ENCODE assay signal across 14 mouse cellular contexts in genomic region chr12:82970521-82971105, GRCm38 (mm10).
A peak's percentile ranks its signal among the peaks of the same experiment; 100 is the strongest.
DNase-seq lines count a peak whose midpoint lies in the region; ATAC-seq and TF ChIP-seq lines count a peak whose summit lies in the region.
"Had no signal": no experiment of that assay in that cellular context is flagged by ENCODE, and none has a peak within 500 bp of the region (broad histone marks: within the 10 kb centered on the region; RNA-seq: fewer than 3 reads in every experiment).

No protein-coding gene starts in this region.

- ATAC-seq in forebrain, embryonic 15.5 days (replicated peaks) = peak; percentile 58; the same call in 1 of the 2 replicates
- no peak for ATAC-seq in Patski
- ATAC-seq in forebrain, postnatal 0 days = 0 out of 2 replicates have a peak, but pooled peaks have one; percentile 27
- ATAC-seq in CD4-positive, CD25-positive, alpha-beta regulatory T cell, adult 4 months = no peak
- ATAC-seq in neural tube, embryonic 15.5 days (ENCODE audit: low FRiP score) = no peak

- H3K4me1 ChIP-seq in forebrain, embryonic 15.5 days = 0 out of 2 replicates have a peak, but pooled peaks cover 2% of the 10 kb centered on the region
- 0 out of 2 replicates have a peak, but pooled peaks cover 3% of the 10 kb centered on the region for H3K4me1 ChIP-seq in forebrain, embryonic 10.5 days
- H3K4me1 ChIP-seq in forebrain, postnatal 0 days (ENCODE audit: insufficient read depth) = no peaks in the 10 kb centered on the region
- H3K4me1 ChIP-seq in neural tube, embryonic 15.5 days = no peaks in the 10 kb centered on the region
- H3K4me1 ChIP-seq: megakaryocyte, embryonic 14.5 days had no signal

- no peak overlapping the region for H3K4me3 ChIP-seq in forebrain, embryonic 15.5 days
- H3K4me3 ChIP-seq in forebrain, embryonic 10.5 days = no peak overlapping the region
- no peak overlapping the region for H3K4me3 ChIP-seq in forebrain, postnatal 0 days (ENCODE audit: low read depth, low read length)
- H3K4me3 ChIP-seq in neural tube, embryonic 15.5 days (replicated peaks) = no peak overlapping the region
- H3K4me3 ChIP-seq: limb, embryonic 13.5 days; megakaryocyte, embryonic 14.5 days; myocyte had no signal

- no peak overlapping the region for H3K4me2 ChIP-seq in forebrain, embryonic 15.5 days (replicated peaks)
- H3K4me2 ChIP-seq in forebrain, postnatal 0 days (ENCODE audit: low read depth) = no peak overlapping the region
- H3K4me2 ChIP-seq in neural tube, embryonic 15.5 days = no peak overlapping the region
- H3K4me2 ChIP-seq: limb, embryonic 13.5 days; lung, embryonic 14.5 days had no signal

- TF ChIP-seq CTCF in Patski (IDR thresholded peaks at IDR 0.05) = no peak
- TF ChIP-seq CTCF in forebrain, postnatal 0 days (IDR thresholded peaks at IDR 0.05; ENCODE audit: low read depth) = no peak

- H3K36me3 ChIP-seq in forebrain, embryonic 15.5 days = no peaks in the 10 kb centered on the region
- no peaks in the 10 kb centered on the region for H3K36me3 ChIP-seq in forebrain, embryonic 10.5 days (replicated peaks)
- H3K36me3 ChIP-seq in forebrain, postnatal 0 days (ENCODE audit: insufficient read depth) = no peaks in the 10 kb centered on the region
- no peaks in the 10 kb centered on the region for H3K36me3 ChIP-seq in neural tube, embryonic 15.5 days
- H3K36me3 ChIP-seq: limb, embryonic 13.5 days had no signal

- WGBS in forebrain, embryonic 15.5 days = 32% methylated on average over 4 of the region's 4 CpGs
- 69% methylated on average over 4 of the region's 4 CpGs for WGBS in forebrain, embryonic 10.5 days
- WGBS in forebrain, postnatal 0 days = 33% methylated on average over 4 of the region's 4 CpGs
- WGBS in neural tube, embryonic 15.5 days = 49% methylated on average over 4 of the region's 4 CpGs

- in situ Hi-C loops in Patski (cut with MboI; ENCODE audit: low pct_unique_long_range_greater_than_20kb) = no loop called here

- no peak for DNase-seq in forebrain, embryonic 10.5 days (ENCODE audit: extremely low spot score, low spot score)
- peak; percentile 47 for DNase-seq in Patski (ENCODE audit: low read depth, low spot score)
- DNase-seq in forebrain, postnatal 0 days = peak; percentile 49
- DNase-seq in retina, embryonic 14.5 days (ENCODE audit: low spot score) = peak; percentile 61
- DNase-seq: adrenal gland, postnatal 36 days; gastrocnemius, postnatal 25 days; lung, embryonic 14.5 days; thymus, postnatal 25 days had no signal

- POLR2A ChIA-PET in Patski (lab: Charles Lee) = interaction anchor here (0.7 kb wide), 1 partner anchor 37 kb away, joined by 3 read pairs; no protein-coding TSS in a partner anchor

- H3K9me3 ChIP-seq in forebrain, embryonic 15.5 days = no peaks in the 10 kb centered on the region
- H3K9me3 ChIP-seq in forebrain, embryonic 10.5 days = no peaks in the 10 kb centered on the region
- no peaks in the 10 kb centered on the region for H3K9me3 ChIP-seq in forebrain, postnatal 0 days (ENCODE audit: low read length)
- H3K9me3 ChIP-seq in neural tube, embryonic 15.5 days (replicated peaks) = no peaks in the 10 kb centered on the region
- H3K9me3 ChIP-seq: limb, embryonic 13.5 days had no signal

- CTCF ChIA-PET in Patski (lab: Charles Lee) = no interaction called here

- no peak overlapping the region for H3K27ac ChIP-seq in forebrain, embryonic 15.5 days (replicated peaks)
- no peak overlapping the region for H3K27ac ChIP-seq in forebrain, embryonic 10.5 days
- no peak overlapping the region for H3K27ac ChIP-seq in forebrain, postnatal 0 days (ENCODE audit: low read depth, low read length)
- H3K27ac ChIP-seq in neural tube, embryonic 15.5 days (replicated peaks) = no peak overlapping the region
- H3K27ac ChIP-seq: limb, embryonic 13.5 days had no signal

- no peaks in the 10 kb centered on the region for H3K27me3 ChIP-seq in forebrain, embryonic 15.5 days
- no peaks in the 10 kb centered on the region for H3K27me3 ChIP-seq in forebrain, embryonic 10.5 days (ENCODE audit: poor library complexity, severe bottlenecking)
- no peaks in the 10 kb centered on the region for H3K27me3 ChIP-seq in Patski
- no peaks in the 10 kb centered on the region for H3K27me3 ChIP-seq in forebrain, postnatal 0 days (ENCODE audit: insufficient read depth, low read length)
- H3K27me3 ChIP-seq in neural tube, embryonic 15.5 days (replicated peaks) = no peaks in the 10 kb centered on the region
- H3K27me3 ChIP-seq: limb, embryonic 13.5 days had no signal

- H3K9ac ChIP-seq in forebrain, embryonic 15.5 days (replicated peaks) = no peak overlapping the region
- H3K9ac ChIP-seq in forebrain, postnatal 0 days = no peak overlapping the region
- H3K9ac ChIP-seq in neural tube, embryonic 15.5 days (replicated peaks) = no peak overlapping the region
- H3K9ac ChIP-seq: limb, embryonic 13.5 days; lung, embryonic 14.5 days had no signal

Comparison
In these comparisons a context has a peak if more than half of its experiments do, and no peak if none do; other contexts are left out.
1. ATAC-seq: peak in forebrain, embryonic 15.5 days (single experiment) and forebrain, postnatal 0 days (single experiment); none in Patski (single experiment), CD4-positive, CD25-positive, alpha-beta regulatory T cell, adult 4 months (single experiment) and neural tube, embryonic 15.5 days (single experiment).